Mouse (Mus musculus) heart, postnatal 25 days (tissue): Measurements from ENCODE around the gene Bpifa2. TPM values are rescaled to one million over a fixed set of nuclear protein-coding genes. Genes with fewer than 3 reads are reported as not detected.
A peak's percentile ranks its signal among the peaks of the same experiment; 100 is the strongest.
"Not testable (repeated sequence)": the region's sequence is repeated elsewhere in the genome, so short reads cannot be mapped to it uniquely, and the experiment has no call there.

Source experiments
- DNase-seq: peaks from one replicate; pipeline ENCODE4 v3.0.0; 2022; ENCODE audit warnings: low spot score
- intact Hi-C: fragments of 180-260 bp; cut with DNase I; formaldehyde crosslinking; loops from one replicate; pipeline ENCODE4 v1.15.1; 2025
- total RNA-seq, 2 experiments: library from RNA; stranded (reverse); gene quantifications; 2 replicates each; pipeline ENCODE4 v1.2.3; 2021

The Bpifa2 gene
- total RNA-seq = not detected

- intact Hi-C loops = no loop called here
- no peak for DNase-seq
These were observed at the start of gene Bpifa2 for GRCm38 (mm10) chr2:154007965-154008364. Bpifa2 (plus strand) TSS chr2:154008265.

GRCm38 (mm10) chr2:153962821-153963331, 45.2 kb upstream of the Bpifa2 start:
- intact Hi-C loops = no loop called here

GRCm38 (mm10) chr2:153963334-153963733, 44.7 kb upstream of the Bpifa2 start:
- intact Hi-C loops = no loop called here

More at GRCm38 (mm10) chr2:153962821-153963331, 45.2 kb upstream of the Bpifa2 start:
- no peak for DNase-seq

GRCm38 (mm10) chr2:153970221-153970620, 37.8 kb upstream of the Bpifa2 start:
- DNase-seq = no peak
- intact Hi-C loops = no loop called here

More at GRCm38 (mm10) chr2:153963334-153963733, 44.7 kb upstream of the Bpifa2 start:
- DNase-seq = no peak

GRCm38 (mm10) chr2:153974582-153974981, 33.5 kb upstream of the Bpifa2 start, which contains the start of gene Bpifa6:
Bpifa6 (plus strand) TSS chr2:153974945.
- no peak for DNase-seq
- intact Hi-C loops = no loop called here

- intact Hi-C loops = no loop called here
- peak; percentile 21 for DNase-seq
These were observed 12.3 kb upstream of the Bpifa2 start for GRCm38 (mm10) chr2:153995770-153996169.

GRCm38 (mm10) chr2:154000501-154000900, 7.6 kb upstream of the Bpifa2 start:
- intact Hi-C loops = loop anchor here (5.0 kb wide), 1 partner anchor 157 kb away; no protein-coding TSS in a partner anchor

GRCm38 (mm10) chr2:154001056-154001455, 7.0 kb upstream of the Bpifa2 start:
- no peak for DNase-seq
- intact Hi-C loops = loop anchor here (5.0 kb wide), 1 partner anchor 156 kb away; no protein-coding TSS in a partner anchor

More at GRCm38 (mm10) chr2:154000501-154000900, 7.6 kb upstream of the Bpifa2 start:
- DNase-seq = no peak

- DNase-seq = no peak
- intact Hi-C loops = loop anchor here (5.0 kb wide), 1 partner anchor 153 kb away; no protein-coding TSS in a partner anchor
These were observed 3.6 kb upstream of the Bpifa2 start for GRCm38 (mm10) chr2:154004456-154004855.

GRCm38 (mm10) chr2:154005094-154005493, 3.0 kb upstream of the Bpifa2 start:
- intact Hi-C loops = no loop called here
- DNase-seq = no peak

- intact Hi-C loops = no loop called here
- no peak for DNase-seq
These were observed 2.3 kb upstream of the Bpifa2 start for GRCm38 (mm10) chr2:154005734-154006133.

- intact Hi-C loops = no loop called here
- no peak for DNase-seq
These were observed 1.7 kb upstream of the Bpifa2 start for GRCm38 (mm10) chr2:154006331-154006730.

GRCm38 (mm10) chr2:154007381-154007780, 684 bp upstream of the Bpifa2 start:
- intact Hi-C loops = no loop called here
- no peak for DNase-seq

GRCm38 (mm10) chr2:154017990-154018389, 9.9 kb downstream of the Bpifa2 start:
- DNase-seq = no peak
- intact Hi-C loops = no loop called here

GRCm38 (mm10) chr2:154024676-154025075, 16.6 kb downstream of the Bpifa2 start:
- intact Hi-C loops = not testable (repeated sequence)

GRCm38 (mm10) chr2:154038932-154039331, 30.9 kb downstream of the Bpifa2 start:
- DNase-seq = no peak
- intact Hi-C loops = no loop called here

More at GRCm38 (mm10) chr2:154024676-154025075, 16.6 kb downstream of the Bpifa2 start:
- not testable (repeated sequence) for DNase-seq

GRCm38 (mm10) chr2:154044743-154045142, 36.7 kb downstream of the Bpifa2 start:
- DNase-seq = no peak
- intact Hi-C loops = loop anchor here (5.0 kb wide), 1 partner anchor 53 kb away; no protein-coding TSS in a partner anchor

- intact Hi-C loops = no loop called here
- DNase-seq = no peak
These were observed 50.6 kb downstream of the Bpifa2 start for GRCm38 (mm10) chr2:154058690-154059089.
